Mouse (Mus musculus) heart, adult 18-20 months (tissue): ENCODE measurements around the gene Taf3. TPM values are rescaled to one million over a fixed set of nuclear protein-coding genes. Genes with fewer than 3 reads are reported as not detected.

ENCODE experiments used
- DNase-seq, 2 experiments: peaks; one replicate each; pipeline ENCODE4 v3.0.0; 2021 to 2022; ENCODE audit warnings: mixed read lengths in 1 of 2
- total RNA-seq, 2 experiments: library from RNA; stranded (reverse); gene quantifications; 2 replicates each; pipeline ENCODE4 v1.2.3; 2021

The Taf3 gene
- total RNA-seq, 2 experiments from 2014 or later: 8.2 to 8.4 TPM

- no peak for DNase-seq
These were observed 158.1 kb downstream of the Taf3 start for GRCm38 (mm10) chr2:9890251-9890650.

DNA sequence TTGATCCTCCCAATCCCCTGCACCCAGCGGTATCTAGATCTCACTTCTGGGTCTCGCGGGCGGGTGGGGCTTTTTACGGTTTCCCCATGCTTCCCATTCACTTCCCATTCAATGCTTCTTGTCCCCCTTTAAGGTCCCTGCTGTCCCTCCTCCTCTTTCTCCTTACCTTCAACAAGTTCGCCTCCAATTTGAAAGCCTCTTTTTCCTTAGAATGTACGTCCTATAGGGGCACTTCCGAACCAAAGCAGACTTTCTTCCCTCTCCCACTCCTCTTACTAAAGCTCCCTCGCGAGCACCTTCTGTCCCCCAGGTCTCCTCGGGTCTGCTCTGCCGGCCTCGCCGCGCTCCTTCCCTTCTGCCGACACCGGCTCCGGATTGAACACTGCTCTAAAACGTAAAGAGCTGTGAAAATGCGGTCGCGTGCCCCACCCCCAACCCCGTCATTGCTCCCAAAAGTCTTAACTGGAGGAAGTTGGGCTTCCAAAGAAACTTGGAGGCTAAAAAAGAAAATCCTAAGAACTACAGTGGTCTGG, 158.7 kb downstream of the Taf3 start, which contains the start of gene Gata3:
TSS of gene Gata3 (minus strand) at position 384 of the 533 bp plus-strand sequence.
- DNase-seq: no peak

DNA sequence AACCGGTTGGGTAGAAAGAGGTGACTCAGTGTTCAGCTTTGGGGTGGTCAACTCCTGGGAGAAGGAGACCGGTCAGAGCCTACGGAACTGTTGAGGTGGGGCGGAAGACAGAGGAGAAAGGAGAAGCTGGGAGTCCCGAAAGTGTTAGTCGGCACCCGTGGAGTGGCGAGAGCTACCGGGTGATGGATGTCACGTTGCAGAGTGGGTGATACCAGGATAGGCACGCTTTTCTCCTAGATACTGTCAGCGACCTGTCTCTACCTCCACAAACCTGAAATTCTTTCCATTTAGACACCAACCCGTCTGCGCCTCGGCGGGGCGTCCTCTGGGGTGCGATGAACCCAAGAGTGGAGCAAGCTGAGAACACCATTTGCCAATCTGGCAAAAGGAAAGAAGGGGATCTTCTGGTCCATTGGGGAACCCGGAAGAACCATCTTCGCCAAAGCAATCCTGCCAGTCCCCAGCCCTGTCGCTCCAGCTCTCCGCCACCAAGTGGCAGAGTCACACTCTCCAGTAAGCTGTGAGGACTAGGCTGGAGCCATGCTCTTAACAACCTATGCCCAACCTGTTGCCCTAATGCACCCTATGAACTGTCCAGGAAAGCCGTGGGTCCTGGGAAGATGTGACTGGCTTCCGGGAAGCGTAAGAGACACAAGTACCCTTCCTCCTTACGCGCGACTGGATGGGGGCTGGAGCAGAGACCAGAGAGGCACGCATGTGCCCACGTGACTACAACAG, 159.3 kb downstream of the Taf3 start, which contains the start of gene 9230102O04Rik:
TSS of gene 9230102O04Rik (minus strand) at position 628 of the 738 bp plus-strand sequence.
- peak in 1 of 2 experiments; percentile 37 for DNase-seq

GRCm38 (mm10) chr2:9887636-9888035, 160.8 kb downstream of the Taf3 start:
- DNase-seq: no peak

DNA sequence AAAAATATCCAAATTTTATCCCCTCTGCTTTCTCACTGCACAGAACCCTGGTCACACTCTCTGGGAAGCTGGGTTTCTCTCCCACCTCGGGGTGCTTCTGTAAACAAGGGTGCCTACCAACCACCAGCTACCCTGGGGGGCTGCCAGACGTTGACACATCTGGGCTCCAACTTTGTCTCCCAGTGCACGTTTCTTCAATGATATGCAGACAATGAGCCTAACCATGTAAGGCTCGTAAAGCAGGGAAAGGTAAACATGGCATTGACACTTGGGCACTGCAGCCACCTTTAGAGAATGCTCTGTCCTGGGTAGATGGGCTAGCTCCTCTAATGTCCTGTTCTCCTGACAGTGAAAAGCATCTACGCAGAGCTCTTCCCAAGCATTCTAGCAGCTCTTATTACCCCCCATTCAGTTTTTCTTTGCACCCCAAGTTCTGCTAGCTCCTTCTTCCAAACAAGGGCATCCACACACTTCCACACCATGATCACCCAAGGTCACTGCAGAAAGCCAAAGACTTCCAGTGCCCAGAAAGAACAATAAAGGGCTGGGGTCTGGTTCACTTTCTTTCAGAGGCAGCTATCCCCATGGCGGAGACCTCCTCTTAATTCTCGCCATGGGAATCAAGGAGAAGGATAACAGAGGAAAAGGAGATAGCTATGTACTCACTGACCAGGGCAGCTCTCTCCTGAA, 161.3 kb downstream of the Taf3 start:
- DNase-seq: no peak

DNA sequence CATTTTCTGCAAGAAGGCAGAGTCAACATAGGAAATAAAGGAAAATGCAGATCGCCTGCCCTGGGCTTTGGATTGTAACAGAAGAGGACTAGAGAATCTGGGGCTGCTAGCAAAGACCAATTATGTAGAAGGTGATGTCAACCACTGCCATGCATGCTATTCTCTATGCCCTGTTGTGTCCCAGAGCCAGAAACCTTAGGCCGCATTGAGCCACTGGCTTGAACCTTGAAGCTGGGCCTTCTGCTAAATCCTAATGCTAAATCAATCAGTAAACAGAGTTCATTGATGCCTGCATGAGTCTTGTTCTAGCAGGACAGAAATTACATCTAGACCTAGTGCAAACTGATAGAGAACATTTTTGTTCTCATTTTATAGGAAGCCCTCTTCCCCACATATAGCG, 162.4 kb downstream of the Taf3 start:
- no peak for DNase-seq

DNA sequence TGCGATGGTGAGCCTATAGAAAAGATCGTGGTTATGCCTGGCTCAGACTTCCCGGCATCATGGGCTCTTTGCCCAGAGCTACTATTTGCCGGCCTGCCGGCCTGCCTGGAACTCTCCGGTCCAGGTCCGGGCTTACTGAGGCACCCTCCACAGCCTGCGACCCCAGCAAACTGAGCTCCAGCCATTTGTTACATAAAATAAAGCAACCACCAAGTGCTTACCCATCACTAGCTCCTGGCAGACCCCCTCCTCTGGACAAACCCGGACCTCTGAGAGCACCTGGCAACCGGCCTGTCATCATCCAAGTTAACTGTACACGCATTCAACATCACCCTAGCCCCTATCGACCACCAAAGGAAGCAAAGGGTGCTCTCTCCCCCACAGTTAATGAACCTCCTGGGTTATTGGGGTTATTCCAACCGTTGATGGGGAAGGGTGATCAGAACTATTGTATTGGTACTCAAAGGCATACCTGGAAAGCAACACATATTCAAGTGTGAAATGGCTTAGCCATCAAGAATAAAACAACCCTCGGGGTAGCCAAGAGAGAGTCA, 163.1 kb downstream of the Taf3 start:
- no peak for DNase-seq

DNA sequence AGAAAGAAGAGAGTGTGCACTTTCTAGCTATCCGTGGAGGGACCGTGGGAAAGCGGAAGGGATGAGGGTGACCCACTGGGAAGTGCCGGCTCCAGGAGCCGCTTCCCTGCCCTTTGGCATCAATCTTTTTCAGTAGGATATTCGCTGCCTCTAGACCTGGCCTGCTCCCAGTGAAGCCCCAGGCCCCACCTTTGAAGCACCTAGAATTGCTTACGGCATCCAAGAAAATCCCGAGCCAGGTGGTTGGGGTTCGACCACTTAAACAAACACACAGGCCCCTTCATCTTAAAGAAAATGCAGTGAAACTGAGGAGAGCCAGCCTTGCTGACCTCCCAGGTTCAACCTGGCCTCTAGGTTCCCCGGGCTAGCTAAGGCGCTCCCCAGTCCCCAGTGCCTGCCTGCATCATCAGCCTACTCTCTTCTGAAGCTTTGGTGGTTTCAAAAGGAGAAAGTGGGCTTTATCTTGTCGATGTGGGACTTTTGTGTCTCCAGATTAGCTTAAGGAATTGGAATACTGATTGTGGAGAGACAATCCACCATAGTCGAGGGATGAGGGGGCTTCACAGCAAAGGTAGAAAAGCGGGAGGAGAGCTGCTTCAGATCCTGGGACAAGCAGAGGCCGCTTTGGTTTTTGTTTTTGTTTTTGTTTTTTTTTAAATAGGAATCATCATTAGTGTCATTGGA, 163.7 kb downstream of the Taf3 start:
- DNase-seq: no peak

DNA sequence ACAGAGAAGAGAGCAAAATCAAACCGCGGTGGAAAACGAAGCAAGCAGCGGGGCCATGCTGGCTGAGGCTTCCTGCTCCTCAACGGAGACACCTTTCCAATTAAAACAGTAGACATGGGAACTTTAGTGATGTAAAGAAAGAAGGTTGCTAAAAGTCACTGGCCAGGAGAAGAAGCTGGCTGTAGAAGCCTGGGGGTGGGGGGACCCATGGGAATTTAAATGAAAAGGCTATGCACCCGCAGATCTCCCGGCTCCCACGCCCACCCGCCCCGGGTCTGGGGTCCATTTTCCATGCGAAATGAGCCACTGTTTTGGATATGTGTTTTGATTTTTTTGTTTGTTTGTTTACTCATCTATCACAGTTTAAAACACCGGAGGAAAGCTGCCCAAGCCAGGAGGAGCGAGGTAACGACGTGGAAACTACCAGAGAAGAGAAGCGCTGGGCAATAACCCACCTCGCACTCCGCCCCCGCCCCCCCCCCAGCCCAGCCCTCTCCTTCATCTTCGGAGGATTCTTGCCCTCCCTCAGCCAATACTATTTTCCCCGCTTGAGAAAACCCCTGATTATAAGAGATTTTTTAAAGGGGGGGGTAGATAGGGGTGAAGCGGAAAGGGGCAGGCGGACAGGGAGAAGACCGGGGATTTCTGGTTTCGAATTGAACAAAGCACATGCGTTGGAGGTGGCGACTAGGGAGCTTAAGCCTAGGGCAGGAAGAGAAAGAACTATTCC, 164.4 kb downstream of the Taf3 start:
- DNase-seq: no peak

- DNase-seq: peak in 1 of 2 experiments; percentile 62
These were observed 165.2 kb downstream of the Taf3 start for GRCm38 (mm10) chr2:9882926-9883802.

DNA sequence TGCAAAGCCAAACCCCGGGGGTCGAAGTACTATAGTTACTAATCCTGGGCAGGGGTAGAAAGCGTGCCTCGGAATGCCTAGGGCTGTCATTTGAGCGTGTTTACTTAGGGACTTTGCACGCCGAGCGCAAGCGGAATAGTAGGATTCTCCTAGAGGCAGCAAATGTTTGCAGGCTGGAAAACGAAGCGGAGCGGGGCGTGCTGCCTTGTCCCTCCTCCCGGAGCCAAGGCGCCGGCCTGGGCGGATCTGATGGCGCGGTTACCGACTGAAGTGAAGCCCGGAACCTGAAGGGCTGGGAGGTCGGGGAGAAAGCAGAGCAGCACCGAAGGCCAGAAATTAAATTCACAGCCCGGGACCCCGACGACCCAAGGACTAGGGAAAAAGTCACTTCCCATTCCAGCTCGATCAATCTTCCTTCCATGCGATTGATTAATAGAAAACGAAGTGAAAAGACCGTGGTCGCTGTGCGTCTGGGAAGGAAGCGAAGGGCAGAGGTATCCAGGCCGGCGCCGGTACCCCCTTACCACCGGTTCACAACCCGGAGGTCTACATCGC, 165.9 kb downstream of the Taf3 start:
- DNase-seq: peak in 1 of 2 experiments; percentile 28

- DNase-seq: no peak
These were observed 166.8 kb downstream of the Taf3 start for GRCm38 (mm10) chr2:9881611-9882023.

DNA sequence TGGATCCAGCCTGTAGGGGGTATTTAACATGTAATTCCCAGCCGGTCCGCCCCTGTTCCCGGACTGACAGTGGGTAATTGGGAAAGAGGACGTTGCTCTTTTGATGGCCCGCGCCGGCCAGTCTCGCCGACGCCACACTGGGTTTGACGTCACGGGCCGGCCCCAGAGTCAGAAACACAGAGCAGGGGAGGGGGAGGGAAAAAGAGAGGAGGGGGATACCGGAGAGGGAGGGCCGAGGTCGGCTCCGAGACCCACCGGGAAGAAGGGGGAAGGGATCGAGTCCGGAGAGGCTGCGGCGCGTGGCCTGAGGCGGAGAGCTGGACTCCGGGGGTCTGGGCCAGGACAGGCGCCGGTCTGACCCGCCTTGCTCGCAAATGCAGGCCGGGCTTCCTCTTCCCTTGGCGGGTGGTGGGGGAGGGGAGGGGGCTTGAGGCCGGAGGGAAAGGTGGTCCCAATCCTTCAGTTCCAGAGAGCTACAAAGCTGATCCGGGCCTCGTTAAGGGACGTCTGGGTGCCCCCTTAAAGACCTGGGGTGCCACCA, 167.3 kb downstream of the Taf3 start, which contains the start of gene 4930412O13Rik:
TSS of gene 4930412O13Rik (plus strand) at position 202 of the 541 bp plus-strand sequence.
- DNase-seq: no peak

GRCm38 (mm10) chr2:9880271-9880670, 168.1 kb downstream of the Taf3 start:
- DNase-seq: no peak

DNA sequence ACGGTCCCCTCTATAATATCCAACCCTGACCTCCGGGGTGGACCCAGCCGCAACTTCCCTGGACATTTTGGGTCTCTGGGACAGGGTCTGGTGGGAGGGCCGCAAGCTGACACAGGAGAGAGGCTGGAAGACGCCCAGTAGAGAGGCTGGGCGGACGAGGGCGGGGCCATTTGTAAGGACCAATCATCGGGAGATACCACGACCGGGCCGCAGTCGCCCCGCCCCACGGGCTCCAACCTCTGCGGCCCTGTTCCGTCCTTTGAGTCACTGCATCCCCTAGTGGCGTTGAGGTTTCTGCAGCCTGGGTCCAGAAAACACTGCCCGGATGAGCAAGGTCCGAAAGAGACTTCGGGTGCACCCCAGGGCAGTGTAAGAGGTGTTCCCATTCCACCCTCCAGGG, 168.9 kb downstream of the Taf3 start:
- DNase-seq: peak; percentile 92 to 95

DNA sequence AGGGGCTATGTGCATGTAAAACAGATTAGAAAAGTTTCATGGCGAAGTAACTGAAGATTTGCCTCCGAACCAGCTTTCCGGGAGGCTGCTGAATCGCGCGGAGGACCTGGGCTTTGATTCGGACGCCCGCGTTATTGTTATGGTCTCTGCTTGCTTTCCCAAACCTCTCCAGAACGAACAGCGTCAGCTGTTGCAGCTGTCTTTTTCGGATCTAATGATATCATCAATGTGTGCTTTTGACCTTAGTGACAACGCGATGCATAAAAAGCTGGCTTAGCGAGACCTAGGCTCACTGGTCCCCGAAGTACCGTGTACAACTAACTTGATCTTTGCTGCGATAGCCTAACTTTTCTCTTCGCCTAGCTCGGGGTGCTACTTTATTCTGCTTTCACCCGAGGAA, 169.3 kb downstream of the Taf3 start:
- DNase-seq: no peak

DNA sequence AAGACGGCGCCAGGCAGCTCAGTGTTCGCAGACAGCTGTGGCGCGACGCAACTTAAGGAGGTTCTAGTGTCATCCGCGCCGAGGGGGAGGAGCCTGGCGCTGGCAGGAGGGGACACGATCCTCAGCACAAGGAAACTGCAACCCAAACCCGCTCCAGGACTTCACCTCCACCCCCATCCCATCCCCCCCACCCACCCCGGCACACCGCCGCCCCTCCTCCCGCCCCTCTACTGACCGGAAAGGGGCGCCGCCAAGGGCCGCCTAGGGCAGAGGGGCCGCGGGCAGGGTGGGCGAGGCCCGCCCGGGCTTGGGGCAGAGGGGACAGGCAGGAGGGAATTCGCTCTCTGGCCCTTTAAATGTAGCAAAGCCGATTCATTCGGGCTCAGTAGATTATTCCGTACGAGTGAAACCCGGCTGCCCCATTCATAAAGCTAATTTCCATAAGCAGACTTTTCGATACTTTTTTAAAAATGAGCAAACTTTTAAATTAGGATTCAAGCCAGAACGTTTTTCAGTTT, 169.8 kb downstream of the Taf3 start:
- peak; percentile 68 for DNase-seq

- DNase-seq: peak in 1 of 2 experiments; percentile 46
These were observed 170.3 kb downstream of the Taf3 start for GRCm38 (mm10) chr2:9877966-9878563.

DNA sequence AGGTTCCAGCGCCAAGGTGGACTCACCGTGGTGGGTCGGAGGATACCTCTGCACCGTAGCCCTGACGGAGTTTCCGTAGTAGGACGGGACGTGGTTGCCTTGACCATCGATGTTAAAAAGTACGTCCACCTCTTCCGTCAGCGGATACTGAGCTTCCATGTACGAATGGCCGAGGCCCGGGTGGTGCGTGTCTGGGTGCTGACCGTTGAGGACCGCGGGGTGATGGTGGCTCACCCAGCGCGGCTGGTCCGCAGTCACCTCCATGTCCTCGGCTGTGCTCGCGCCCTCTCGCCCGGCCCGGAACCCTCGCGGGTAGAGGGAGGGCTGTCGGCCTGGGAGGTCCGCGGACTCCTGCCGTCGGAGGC, 171.1 kb downstream of the Taf3 start:
- DNase-seq: peak; percentile 25 to 49
